Mouse (Mus musculus): Measurements from ENCODE around the gene Kif14. TPM values are rescaled to one million over a fixed set of nuclear protein-coding genes. Genes with fewer than 3 reads are reported as not detected.

The Kif14 gene
- polyA plus RNA-seq, 1 experiment = 0.05 TPM

- no peak overlapping the region for H3K4me3 ChIP-seq (ENCODE audit: insufficient read depth, low read depth, low read length)
- WGBS = 74% methylated on average over 12 of the region's 12 CpGs
- no peaks in the 10 kb centered on the region for H3K27me3 ChIP-seq (replicated peaks; ENCODE audit: control insufficient read depth, insufficient read depth, low read length)
- TF ChIP-seq POLR2A (IDR thresholded peaks at IDR 0.05; ENCODE audit: low read depth, low read length) = no peak
- no peak for DNase-seq
- no peak overlapping the region for H3K27ac ChIP-seq (ENCODE audit: insufficient read depth, low read depth, low read length)
- H3K36me3 ChIP-seq (ENCODE audit: control insufficient read depth, insufficient read depth, low read length) = peaks cover 1% of the 10 kb centered on the region; the same call in 1 of the 2 replicates
- H3K4me1 ChIP-seq (ENCODE audit: control insufficient read depth, insufficient read depth, low read length) = no peaks in the 10 kb centered on the region
These were observed 21.4 kb upstream of the Kif14 start for GRCm38 (mm10) chr1:136444555-136445255.

GRCm38 (mm10) chr1:136446933-136447332, 19.2 kb upstream of the Kif14 start:
- Histone ChIP-seq H3K27me3 (replicated peaks; ENCODE audit: control insufficient read depth, insufficient read depth, low read length) (no peaks in the 10 kb centered on the region), H3K4me1 (ENCODE audit: control insufficient read depth, insufficient read depth, low read length) (no peaks in the 10 kb centered on the region), H3K27ac (ENCODE audit: insufficient read depth, low read depth, low read length) (no peak overlapping the region), H3K4me3 (ENCODE audit: insufficient read depth, low read depth, low read length) (no peak overlapping the region), H3K36me3 (ENCODE audit: control insufficient read depth, insufficient read depth, low read length) (no peaks in the 10 kb centered on the region)
- DNase-seq = no peak
- TF ChIP-seq CTCF (conservative IDR thresholded peaks at IDR 0.05; ENCODE audit: insufficient read depth, insufficient read length, low read depth, low read length) (no peak), POLR2A (IDR thresholded peaks at IDR 0.05; ENCODE audit: low read depth, low read length) (no peak)
- WGBS = 44% methylated on average over 10 of the region's 10 CpGs

- WGBS = 35% methylated on average over 4 of the region's 4 CpGs
- no peak overlapping the region for H3K4me3 ChIP-seq (ENCODE audit: insufficient read depth, low read depth, low read length)
- no peak for TF ChIP-seq POLR2A (IDR thresholded peaks at IDR 0.05; ENCODE audit: low read depth, low read length)
- no peak for TF ChIP-seq CTCF (conservative IDR thresholded peaks at IDR 0.05; ENCODE audit: insufficient read depth, insufficient read length, low read depth, low read length)
- DNase-seq = peak; percentile 46
- no peaks in the 10 kb centered on the region for H3K36me3 ChIP-seq (ENCODE audit: control insufficient read depth, insufficient read depth, low read length)
- no peaks in the 10 kb centered on the region for H3K27me3 ChIP-seq (replicated peaks; ENCODE audit: control insufficient read depth, insufficient read depth, low read length)
- H3K4me1 ChIP-seq (ENCODE audit: control insufficient read depth, insufficient read depth, low read length) = no peaks in the 10 kb centered on the region
- no peak overlapping the region for H3K27ac ChIP-seq (ENCODE audit: insufficient read depth, low read depth, low read length)
These were observed 18.8 kb upstream of the Kif14 start for GRCm38 (mm10) chr1:136447338-136447737.

GRCm38 (mm10) chr1:136449541-136449940, 16.6 kb upstream of the Kif14 start:
- H3K36me3 ChIP-seq (ENCODE audit: control insufficient read depth, insufficient read depth, low read length) = no peaks in the 10 kb centered on the region
- TF ChIP-seq CTCF (conservative IDR thresholded peaks at IDR 0.05; ENCODE audit: insufficient read depth, insufficient read length, low read depth, low read length) (no peak), POLR2A (IDR thresholded peaks at IDR 0.05; ENCODE audit: low read depth, low read length) (no peak)
- whole genome bisulfite sequencing = 94% methylated on average over 6 of the region's 6 CpGs
- H3K27me3 ChIP-seq (replicated peaks; ENCODE audit: control insufficient read depth, insufficient read depth, low read length) = no peaks in the 10 kb centered on the region
- no peaks in the 10 kb centered on the region for H3K4me1 ChIP-seq (ENCODE audit: control insufficient read depth, insufficient read depth, low read length)
- no peak for DNase-seq
- H3K4me3 ChIP-seq (ENCODE audit: insufficient read depth, low read depth, low read length) = no peak overlapping the region
- H3K27ac ChIP-seq (ENCODE audit: insufficient read depth, low read depth, low read length) = no peak overlapping the region

GRCm38 (mm10) chr1:136450206-136450605, 15.9 kb upstream of the Kif14 start:
- no peak overlapping the region for H3K27ac ChIP-seq (ENCODE audit: insufficient read depth, low read depth, low read length)
- TF ChIP-seq POLR2A (IDR thresholded peaks at IDR 0.05; ENCODE audit: low read depth, low read length) (no peak), CTCF (conservative IDR thresholded peaks at IDR 0.05; ENCODE audit: insufficient read depth, insufficient read length, low read depth, low read length) (no peak)
- no peak overlapping the region for H3K4me3 ChIP-seq (ENCODE audit: insufficient read depth, low read depth, low read length)
- 78% methylated on average over 5 of the region's 5 CpGs for WGBS
- no peaks in the 10 kb centered on the region for H3K4me1 ChIP-seq (ENCODE audit: control insufficient read depth, insufficient read depth, low read length)
- H3K36me3 ChIP-seq (ENCODE audit: control insufficient read depth, insufficient read depth, low read length) = no peaks in the 10 kb centered on the region
- DNase-seq = no peak
- no peaks in the 10 kb centered on the region for H3K27me3 ChIP-seq (replicated peaks; ENCODE audit: control insufficient read depth, insufficient read depth, low read length)

GRCm38 (mm10) chr1:136452421-136452820, 13.7 kb upstream of the Kif14 start:
- Histone ChIP-seq H3K36me3 (ENCODE audit: control insufficient read depth, insufficient read depth, low read length) (no peaks in the 10 kb centered on the region), H3K4me3 (ENCODE audit: insufficient read depth, low read depth, low read length) (no peak overlapping the region), H3K4me1 (ENCODE audit: control insufficient read depth, insufficient read depth, low read length) (no peaks in the 10 kb centered on the region), H3K27me3 (replicated peaks; ENCODE audit: control insufficient read depth, insufficient read depth, low read length) (no peaks in the 10 kb centered on the region), H3K27ac (ENCODE audit: insufficient read depth, low read depth, low read length) (no peak overlapping the region)
- WGBS = 81% methylated on average over 5 of the region's 5 CpGs
- TF ChIP-seq CTCF (conservative IDR thresholded peaks at IDR 0.05; ENCODE audit: insufficient read depth, insufficient read length, low read depth, low read length) (no peak), POLR2A (IDR thresholded peaks at IDR 0.05; ENCODE audit: low read depth, low read length) (no peak)
- no peak for DNase-seq

- Histone ChIP-seq H3K36me3 (ENCODE audit: control insufficient read depth, insufficient read depth, low read length) (no peaks in the 10 kb centered on the region), H3K4me1 (ENCODE audit: control insufficient read depth, insufficient read depth, low read length) (0 out of 2 replicates have a peak, but pooled peaks cover 3% of the 10 kb centered on the region), H3K27ac (ENCODE audit: insufficient read depth, low read depth, low read length) (no peak overlapping the region), H3K27me3 (replicated peaks; ENCODE audit: control insufficient read depth, insufficient read depth, low read length) (no peaks in the 10 kb centered on the region), H3K4me3 (ENCODE audit: insufficient read depth, low read depth, low read length) (no peak overlapping the region)
- 76% methylated on average over 17 of the region's 17 CpGs for WGBS
- no peak for DNase-seq
- no peak for TF ChIP-seq POLR2A (IDR thresholded peaks at IDR 0.05; ENCODE audit: low read depth, low read length)
- no peak for TF ChIP-seq CTCF (conservative IDR thresholded peaks at IDR 0.05; ENCODE audit: insufficient read depth, insufficient read length, low read depth, low read length)
These were observed 10.2 kb upstream of the Kif14 start for GRCm38 (mm10) chr1:136455756-136456585.
